Mouse (Mus musculus): ENCODE measurements around the gene Olfr1160. TPM values are rescaled to one million over a fixed set of nuclear protein-coding genes. Genes with fewer than 3 reads are reported as not detected.

The Olfr1160 gene
- not detected for polyA plus RNA-seq (2014; fragmentation: Illumina TruSeq; extraction: RNeasy Lipid Tissue Mini Kit (QIAGEN cat#74804); ENCODE audit: insufficient read depth, low read depth, low replicate concordance)

DNA sequence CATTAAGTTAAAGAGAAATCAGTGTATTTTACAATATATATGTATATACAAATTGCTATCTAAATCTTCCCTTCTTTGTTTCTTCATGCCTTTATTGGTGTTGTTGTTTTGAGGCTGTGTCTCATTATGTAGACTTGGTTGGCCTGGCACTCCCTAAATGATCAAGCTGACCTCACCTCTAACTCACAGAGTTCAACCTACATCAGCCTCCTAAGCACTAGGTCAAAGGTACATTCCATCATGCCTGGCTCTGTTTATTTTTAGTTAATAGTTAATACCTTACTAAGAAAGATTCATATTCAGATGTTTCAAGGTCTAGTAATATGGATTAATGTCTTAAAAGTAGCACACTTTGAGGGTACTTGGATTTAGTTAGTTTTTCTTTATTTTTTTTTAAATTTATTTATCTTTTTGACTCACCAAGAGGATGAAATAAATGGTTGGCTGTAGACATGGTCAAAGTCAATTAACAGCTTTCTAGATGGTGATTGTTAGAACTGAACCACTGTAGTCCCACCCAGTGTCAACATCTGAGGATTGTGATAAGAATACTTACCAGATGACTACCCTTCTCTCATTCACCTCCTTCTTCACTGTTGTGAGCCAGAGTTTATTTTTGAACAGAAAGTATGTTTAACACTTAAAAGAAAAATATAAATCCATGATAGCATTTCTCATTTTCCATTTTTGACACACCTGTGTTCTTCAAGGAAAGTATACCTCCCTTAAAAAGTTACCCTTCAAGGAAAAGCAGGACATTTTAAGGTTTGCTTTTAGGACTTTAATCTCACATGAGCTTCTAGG lies at the start of gene Olfr1160:
TSS of gene Olfr1160 (minus strand) at position 754 of the 804 bp plus-strand sequence.

DNA sequence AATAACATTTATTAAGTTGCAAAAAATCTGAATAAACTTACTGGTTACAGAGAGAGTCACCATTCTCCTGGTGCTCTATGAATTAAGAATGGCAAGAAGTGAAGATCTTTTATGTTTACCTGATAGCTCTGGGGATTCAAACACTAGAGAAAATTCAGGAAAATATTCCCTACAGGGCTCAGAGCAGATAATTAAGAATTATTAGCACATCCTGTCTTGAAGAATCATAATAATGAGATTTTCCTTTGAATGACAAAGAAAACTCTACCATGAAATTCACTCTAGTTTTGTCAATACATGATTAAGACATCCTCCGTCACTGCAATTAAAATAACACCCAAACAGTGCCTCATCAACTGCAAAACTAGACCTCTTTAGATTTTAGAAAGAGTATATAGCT lies 43.0 kb upstream of the Olfr1160 start, which contains the start of gene Olfr1162:
TSS of gene Olfr1162 (minus strand) at position 101 of the 400 bp plus-strand sequence.

DNA sequence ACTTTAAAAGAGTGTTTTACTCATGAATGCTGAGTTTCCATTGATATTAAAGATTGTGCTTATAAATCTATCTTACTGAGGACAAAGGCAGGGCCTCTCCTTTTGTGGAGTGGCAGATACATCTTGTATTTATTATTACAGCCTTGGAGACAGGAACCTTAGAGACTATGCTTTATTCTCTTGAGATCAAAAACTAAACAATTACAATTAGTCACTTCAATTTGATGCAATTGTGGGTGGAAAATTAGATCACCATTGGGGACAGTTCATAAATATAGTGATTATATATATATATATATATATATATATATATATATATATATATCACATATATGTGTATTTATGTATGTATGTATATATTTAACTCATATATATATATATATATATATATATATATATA lies 29.5 kb upstream of the Olfr1160 start, which contains the start of gene Olfr73:
TSS of gene Olfr73 (minus strand) at position 101 of the 400 bp plus-strand sequence.

DNA sequence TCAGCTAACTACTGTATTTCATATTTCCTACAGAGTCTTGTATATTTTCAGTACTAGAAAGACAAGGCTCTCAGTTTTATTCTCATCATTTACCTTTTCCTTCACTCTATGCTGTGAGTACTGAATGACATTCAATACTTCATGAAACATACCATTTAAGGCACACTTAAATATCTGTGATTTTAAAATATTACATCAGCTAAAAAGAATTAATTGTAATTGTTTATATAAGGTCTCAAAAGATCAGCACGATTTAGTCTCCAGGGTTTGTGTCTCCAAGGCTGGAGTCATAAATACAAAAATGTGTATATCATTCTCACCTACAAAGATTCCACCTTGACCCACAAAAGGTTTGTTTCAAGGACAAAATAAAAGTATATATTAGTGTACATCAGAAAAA lies 14.4 kb upstream of the Olfr1160 start, which contains the start of gene Olfr1161:
TSS of gene Olfr1161 (plus strand) at position 301 of the 400 bp plus-strand sequence.

DNA sequence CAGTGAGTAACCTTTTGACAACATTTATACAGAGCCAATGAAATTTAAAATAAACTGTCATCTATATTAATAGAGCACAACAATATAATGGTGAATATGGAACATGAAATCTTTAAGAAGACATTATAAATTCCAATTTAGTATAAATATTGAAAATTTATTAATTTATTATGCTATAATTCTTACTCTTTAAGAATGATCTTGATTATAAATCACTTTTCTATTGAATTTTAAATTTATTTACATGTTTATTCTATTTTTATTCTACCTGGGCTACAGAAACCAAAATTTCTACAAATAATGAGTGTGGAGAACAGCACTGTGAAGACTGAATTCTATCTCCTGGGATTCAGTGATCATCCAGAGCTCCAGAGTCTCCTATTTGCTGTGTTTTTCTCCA lies 18.3 kb downstream of the Olfr1160 start, which contains the start of gene Olfr1158:
TSS of gene Olfr1158 (plus strand) at position 301 of the 400 bp plus-strand sequence.

DNA sequence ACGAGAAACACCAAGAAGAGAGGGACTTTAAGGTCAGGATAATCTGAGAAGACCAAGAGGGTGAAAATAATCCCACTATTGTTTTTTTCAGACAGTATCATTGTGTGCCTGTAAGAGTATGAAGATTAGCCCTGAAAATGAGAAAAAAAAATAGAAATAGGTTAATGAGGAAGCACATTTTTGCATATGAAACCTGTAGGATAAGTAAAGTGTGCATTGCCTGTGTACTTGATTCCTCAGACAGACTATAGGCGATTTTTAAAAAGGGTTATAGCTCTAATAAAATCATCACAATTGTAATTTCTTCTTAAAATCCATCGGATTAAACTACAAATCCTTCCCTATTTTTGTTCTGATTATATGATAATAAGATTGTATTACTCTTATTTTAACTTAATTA lies 33.5 kb downstream of the Olfr1160 start, which contains the start of gene Olfr74:
TSS of gene Olfr74 (minus strand) at position 101 of the 400 bp plus-strand sequence.

DNA sequence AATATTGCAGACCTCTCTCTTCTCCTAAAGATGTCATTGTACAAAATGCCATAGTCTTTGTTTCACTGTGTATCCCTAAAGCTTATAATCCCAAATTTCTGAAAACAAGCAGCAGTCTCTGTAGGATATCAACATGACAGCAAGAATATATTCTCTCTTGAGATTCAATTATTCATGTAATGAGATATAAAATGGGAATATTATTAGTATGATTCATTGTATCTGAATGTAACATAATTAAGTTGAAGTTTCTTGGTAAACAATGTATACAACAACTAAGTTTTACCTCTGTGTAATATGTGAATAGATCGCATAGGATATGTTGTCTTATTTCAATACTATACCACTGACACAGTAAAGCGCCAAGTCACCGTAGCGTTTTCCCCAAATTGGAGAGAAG lies 39.9 kb downstream of the Olfr1160 start, which contains the start of gene Olfr1157:
TSS of gene Olfr1157 (minus strand) at position 101 of the 400 bp plus-strand sequence.

DNA sequence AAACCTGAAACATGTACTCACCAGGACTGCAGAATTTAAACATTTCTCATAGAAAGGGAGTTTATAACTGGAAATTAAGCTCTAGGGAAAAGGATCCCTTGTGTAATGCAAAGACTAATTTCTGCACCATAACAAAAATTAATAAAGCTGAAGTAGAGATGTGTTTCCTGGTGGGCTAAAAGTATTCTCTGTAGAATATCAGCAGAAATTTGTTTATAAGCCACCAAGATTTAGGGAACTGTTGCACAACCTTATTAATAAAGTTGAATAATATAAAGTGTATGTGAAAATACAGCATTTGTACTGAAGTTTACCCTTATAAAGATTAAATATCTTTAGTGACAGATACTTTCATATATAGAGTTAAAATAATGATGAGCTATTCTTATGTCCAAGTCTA lies 55.1 kb downstream of the Olfr1160 start, which contains the start of gene Olfr1156:
TSS of gene Olfr1156 (minus strand) at position 101 of the 400 bp plus-strand sequence.

Other genes starting within 250 kb of the Olfr1160 start
- not detected for gene Olfr152, start 228.8 kb downstream of the Olfr1160 start, polyA plus RNA-seq (2014; fragmentation: Illumina TruSeq; extraction: RNeasy Lipid Tissue Mini Kit (QIAGEN cat#74804); ENCODE audit: insufficient read depth, low read depth, low replicate concordance)
- not detected for gene Olfr1143, start 207.7 kb downstream of the Olfr1160 start, polyA plus RNA-seq (2014; fragmentation: Illumina TruSeq; extraction: RNeasy Lipid Tissue Mini Kit (QIAGEN cat#74804); ENCODE audit: insufficient read depth, low read depth, low replicate concordance)
- gene Olfr1145, start 198.4 kb downstream of the Olfr1160 start, polyA plus RNA-seq (2014; fragmentation: Illumina TruSeq; extraction: RNeasy Lipid Tissue Mini Kit (QIAGEN cat#74804); ENCODE audit: insufficient read depth, low read depth, low replicate concordance): not detected
- gene Olfr1148, start 177.7 kb downstream of the Olfr1160 start, polyA plus RNA-seq (2014; fragmentation: Illumina TruSeq; extraction: RNeasy Lipid Tissue Mini Kit (QIAGEN cat#74804); ENCODE audit: insufficient read depth, low read depth, low replicate concordance): not detected
- not detected for gene Olfr1150-ps1, start 164.3 kb downstream of the Olfr1160 start, polyA plus RNA-seq (2014; fragmentation: Illumina TruSeq; extraction: RNeasy Lipid Tissue Mini Kit (QIAGEN cat#74804); ENCODE audit: insufficient read depth, low read depth, low replicate concordance)
- gene Olfr1151, start 152.4 kb downstream of the Olfr1160 start, polyA plus RNA-seq (2014; fragmentation: Illumina TruSeq; extraction: RNeasy Lipid Tissue Mini Kit (QIAGEN cat#74804); ENCODE audit: insufficient read depth, low read depth, low replicate concordance): not detected
- gene Olfr1152, start 141.8 kb downstream of the Olfr1160 start, polyA plus RNA-seq (2014; fragmentation: Illumina TruSeq; extraction: RNeasy Lipid Tissue Mini Kit (QIAGEN cat#74804); ENCODE audit: insufficient read depth, low read depth, low replicate concordance): not detected
- not detected for gene Olfr1153, start 113.3 kb downstream of the Olfr1160 start, polyA plus RNA-seq (2014; fragmentation: Illumina TruSeq; extraction: RNeasy Lipid Tissue Mini Kit (QIAGEN cat#74804); ENCODE audit: insufficient read depth, low read depth, low replicate concordance)
- not detected for gene Olfr1154, start 103.1 kb downstream of the Olfr1160 start, polyA plus RNA-seq (2014; fragmentation: Illumina TruSeq; extraction: RNeasy Lipid Tissue Mini Kit (QIAGEN cat#74804); ENCODE audit: insufficient read depth, low read depth, low replicate concordance)
- not detected for gene Olfr1155, start 63.1 kb downstream of the Olfr1160 start, polyA plus RNA-seq (2014; fragmentation: Illumina TruSeq; extraction: RNeasy Lipid Tissue Mini Kit (QIAGEN cat#74804); ENCODE audit: insufficient read depth, low read depth, low replicate concordance)
- not detected for gene Olfr1156, start 55.2 kb downstream of the Olfr1160 start, polyA plus RNA-seq (2014; fragmentation: Illumina TruSeq; extraction: RNeasy Lipid Tissue Mini Kit (QIAGEN cat#74804); ENCODE audit: insufficient read depth, low read depth, low replicate concordance)
- gene Olfr1157, start 40.0 kb downstream of the Olfr1160 start, polyA plus RNA-seq (2014; fragmentation: Illumina TruSeq; extraction: RNeasy Lipid Tissue Mini Kit (QIAGEN cat#74804); ENCODE audit: insufficient read depth, low read depth, low replicate concordance): not detected
- not detected for gene Olfr74, start 33.6 kb downstream of the Olfr1160 start, polyA plus RNA-seq (2014; fragmentation: Illumina TruSeq; extraction: RNeasy Lipid Tissue Mini Kit (QIAGEN cat#74804); ENCODE audit: insufficient read depth, low read depth, low replicate concordance)
- gene Olfr1158, start 18.2 kb downstream of the Olfr1160 start, polyA plus RNA-seq (2014; fragmentation: Illumina TruSeq; extraction: RNeasy Lipid Tissue Mini Kit (QIAGEN cat#74804); ENCODE audit: insufficient read depth, low read depth, low replicate concordance): not detected
- gene Olfr1161, start 14.5 kb upstream of the Olfr1160 start, polyA plus RNA-seq (2014; fragmentation: Illumina TruSeq; extraction: RNeasy Lipid Tissue Mini Kit (QIAGEN cat#74804); ENCODE audit: insufficient read depth, low read depth, low replicate concordance): not detected
- not detected for gene Olfr73, start 29.4 kb upstream of the Olfr1160 start, polyA plus RNA-seq (2014; fragmentation: Illumina TruSeq; extraction: RNeasy Lipid Tissue Mini Kit (QIAGEN cat#74804); ENCODE audit: insufficient read depth, low read depth, low replicate concordance)
- not detected for gene Olfr1162, start 42.9 kb upstream of the Olfr1160 start, polyA plus RNA-seq (2014; fragmentation: Illumina TruSeq; extraction: RNeasy Lipid Tissue Mini Kit (QIAGEN cat#74804); ENCODE audit: insufficient read depth, low read depth, low replicate concordance)
- not detected for gene Olfr1163, start 63.6 kb upstream of the Olfr1160 start, polyA plus RNA-seq (2014; fragmentation: Illumina TruSeq; extraction: RNeasy Lipid Tissue Mini Kit (QIAGEN cat#74804); ENCODE audit: insufficient read depth, low read depth, low replicate concordance)
- gene Olfr1164, start 85.7 kb upstream of the Olfr1160 start, polyA plus RNA-seq (2014; fragmentation: Illumina TruSeq; extraction: RNeasy Lipid Tissue Mini Kit (QIAGEN cat#74804); ENCODE audit: insufficient read depth, low read depth, low replicate concordance): not detected
- gene Olfr1166, start 120.0 kb upstream of the Olfr1160 start, polyA plus RNA-seq (2014; fragmentation: Illumina TruSeq; extraction: RNeasy Lipid Tissue Mini Kit (QIAGEN cat#74804); ENCODE audit: insufficient read depth, low read depth, low replicate concordance): not detected
- gene Olfr1167, start 146.9 kb upstream of the Olfr1160 start, polyA plus RNA-seq (2014; fragmentation: Illumina TruSeq; extraction: RNeasy Lipid Tissue Mini Kit (QIAGEN cat#74804); ENCODE audit: insufficient read depth, low read depth, low replicate concordance): not detected
- gene Olfr1168, start 173.6 kb upstream of the Olfr1160 start, polyA plus RNA-seq (2014; fragmentation: Illumina TruSeq; extraction: RNeasy Lipid Tissue Mini Kit (QIAGEN cat#74804); ENCODE audit: insufficient read depth, low read depth, low replicate concordance): not detected
- not detected for gene Olfr1170, start 220.1 kb upstream of the Olfr1160 start, polyA plus RNA-seq (2014; fragmentation: Illumina TruSeq; extraction: RNeasy Lipid Tissue Mini Kit (QIAGEN cat#74804); ENCODE audit: insufficient read depth, low read depth, low replicate concordance)